Mouse (Mus musculus) cerebellum, adult 2 months (tissue): ENCODE measurements at regions not wholly inside any gene's neighbourhood (a gene's known extent, or its start where the extent isn't known, plus 50 kb on each side); places are given as distances from the start of the nearest gene placed in this dataset.

Experiments used
- CTCF ChIP-seq: fragments of 200-500 bp; IDR thresholded peaks from 2 replicates; pipeline ENCODE4 v1.5.1; 2011; ENCODE audit warnings: low read depth, mild to moderate bottlenecking, control low read depth, low read length, moderate library complexity, borderline replicate concordance; ENCODE audit not compliant: insufficient read depth
- POLR2A ChIP-seq: fragments of 200-500 bp; IDR thresholded peaks from 2 replicates; pipeline ENCODE4 v1.6.1; 2011; ENCODE audit warnings: low read length, control low read depth, borderline replicate concordance; ENCODE audit not compliant: insufficient read depth

DNA sequence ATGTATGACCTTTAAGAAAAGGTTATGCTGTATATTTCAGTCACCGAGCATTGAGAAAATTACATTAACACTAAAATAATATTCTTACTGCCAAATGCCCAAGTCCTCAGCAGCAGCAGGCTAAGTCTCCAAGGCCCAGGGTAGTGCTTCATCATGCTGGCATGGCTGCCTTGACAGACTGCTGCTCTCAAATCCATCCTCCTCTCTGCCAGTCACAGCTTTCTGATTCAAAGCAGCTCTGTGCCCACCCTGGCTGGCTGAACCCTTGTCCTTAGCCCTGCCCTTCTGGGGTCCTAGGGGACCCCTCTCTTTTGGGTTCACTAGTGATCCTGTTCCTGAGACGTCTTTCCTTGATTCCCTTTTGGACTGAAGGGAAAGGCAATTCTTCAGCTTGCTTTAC lies 251.0 kb downstream of the Gm10295 start:
- TF ChIP-seq CTCF (no peak), POLR2A (no peak)
